Mouse (Mus musculus) gastrocnemius, adult 2 months (tissue): ENCODE results near the gene 9430097D07Rik. TPM values are rescaled to one million over a fixed set of nuclear protein-coding genes. Genes with fewer than 3 reads are reported as not detected.

Experiments used
- DNase-seq: peaks from one replicate; pipeline ENCODE4 v3.0.0; 2022
- H3K27ac ChIP-seq: fragments of 200-600 bp; 2 replicates; pipeline ENCODE4 v1.8.1; 2022; ENCODE audit warnings: mild to moderate bottlenecking
- H3K4me3 ChIP-seq: fragments of 200-600 bp; 2 replicates; pipeline ENCODE4 v1.8.1; 2022; ENCODE audit warnings: mild to moderate bottlenecking, moderate library complexity
- CTCF ChIP-seq: fragments of 200-600 bp; IDR thresholded peaks from 2 replicates; pipeline ENCODE4 v1.8.1; 2022; ENCODE audit warnings: antibody characterized with exemption, mild to moderate bottlenecking, moderate library complexity
- intact Hi-C: fragments of 180-260 bp; cut with DNase I; formaldehyde crosslinking; loops from one replicate; pipeline ENCODE4 v1.15.1; 2025
- long read RNA-seq, 2 experiments: library from polyadenylated mRNA; stranded (forward); transcript quantifications; one replicate each; pipeline ENCODE4 v2.0.0; 2021
- total RNA-seq, 2 experiments: library from RNA; stranded (reverse); gene quantifications; 2 replicates each; pipeline ENCODE4 v1.2.3; 2021

Gene 9430097D07Rik
- not detected for total RNA-seq
- long read RNA-seq, experiment 1, result 0 reads
- long read RNA-seq, experiment 2, result 0 reads

GRCm38 (mm10) chr2:32575586-32576160 lies at the start of gene 9430097D07Rik:
Gene 9430097D07Rik (minus strand): TSS chr2:32575684.
- Histone ChIP-seq H3K27ac (no peak within 1 kb of the TSS), H3K4me3 (peak within 1 kb of the TSS; percentile 17)
- intact Hi-C loops, result loop anchor here (2.0 kb wide), 1 partner anchor 117 kb away; no protein-coding TSS in a partner anchor
- TF ChIP-seq CTCF, result no peak
- DNase-seq, result no peak

GRCm38 (mm10) chr2:32624111-32624748 lies 48.7 kb upstream of the 9430097D07Rik start:
- peak overlapping the region; percentile 97 for H3K27ac ChIP-seq
- intact Hi-C loops, result no loop called here
- no peak for TF ChIP-seq CTCF
- no peak for DNase-seq
- peak overlapping the region; percentile 86 for H3K4me3 ChIP-seq

DNA sequence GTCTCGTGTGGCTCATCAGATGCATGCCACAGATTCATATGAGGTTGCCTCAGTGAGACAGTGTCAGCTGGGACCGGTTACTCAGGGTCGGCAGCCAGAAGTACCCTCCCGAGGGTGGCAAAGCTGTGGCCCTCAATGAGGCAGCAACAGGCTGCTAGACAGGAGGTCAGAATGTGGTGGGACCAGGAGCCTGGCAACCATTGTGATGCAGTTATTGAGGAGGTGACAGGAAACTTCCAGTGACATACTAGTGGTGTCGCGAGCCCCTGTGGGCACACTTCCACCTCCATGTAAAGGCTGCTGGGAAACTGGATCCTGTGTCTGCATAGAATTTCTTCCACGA lies 46.0 kb upstream of the 9430097D07Rik start, which contains the start of gene Ak1:
Gene Ak1 (plus strand): TSS at position 242 of the 343 bp plus-strand sequence.
- peak within 1 kb of the TSS; percentile 80 for H3K27ac ChIP-seq
- intact Hi-C loops, result no loop called here
- peak; percentile 17 for DNase-seq
- no peak within 1 kb of the TSS for H3K4me3 ChIP-seq
- TF ChIP-seq CTCF, result no peak

DNA sequence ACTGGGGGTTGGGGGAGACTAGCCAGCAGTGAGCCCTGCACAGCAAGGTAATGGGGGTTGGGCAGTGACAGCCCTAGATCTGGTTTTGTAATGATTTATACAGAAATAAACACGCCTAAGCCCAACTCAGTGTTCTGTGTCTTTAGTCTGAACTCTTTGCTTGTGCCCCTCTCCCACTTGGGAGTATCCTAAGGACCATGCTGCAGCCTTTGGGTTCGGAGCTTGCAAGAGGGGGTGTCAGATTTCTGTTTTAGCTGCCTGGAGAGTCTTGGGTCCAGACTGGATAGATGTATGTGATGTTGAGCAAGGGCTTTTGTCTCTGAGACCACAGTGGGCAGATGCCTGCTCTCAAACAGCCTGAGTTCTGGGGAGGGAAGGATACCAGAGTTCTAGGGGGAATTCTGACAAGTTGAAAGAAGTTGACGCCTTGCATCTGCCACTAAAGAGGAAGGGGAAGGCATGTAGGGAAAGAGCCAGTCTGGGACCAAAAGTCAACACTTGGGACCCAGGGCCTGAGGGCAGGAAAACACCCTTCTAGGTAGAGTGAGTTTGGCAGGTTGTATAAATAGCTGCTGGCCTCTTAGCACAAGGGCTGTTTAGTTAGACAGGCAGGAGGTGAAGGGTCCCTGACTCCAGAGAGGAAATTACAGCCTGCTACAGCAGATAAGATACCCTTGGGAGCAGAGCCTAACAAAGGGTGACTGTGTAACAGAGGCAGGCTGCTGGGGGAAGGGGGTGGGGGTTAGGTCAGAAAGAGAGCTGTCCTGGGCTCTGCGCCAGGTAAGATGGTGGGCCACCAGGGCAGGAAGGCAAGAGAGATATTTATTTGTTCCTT lies 45.4 kb upstream of the 9430097D07Rik start:
- intact Hi-C loops, result no loop called here
- Histone ChIP-seq H3K4me3 (no peak overlapping the region), H3K27ac (peak overlapping the region; percentile 80)
- no peak for TF ChIP-seq CTCF
- DNase-seq, result peak; percentile 54

GRCm38 (mm10) chr2:32618051-32618450 lies 42.6 kb upstream of the 9430097D07Rik start:
- DNase-seq, result peak; percentile 11
- Histone ChIP-seq H3K4me3 (no peak overlapping the region), H3K27ac (no peak overlapping the region)
- TF ChIP-seq CTCF, result no peak
- intact Hi-C loops, result no loop called here

DNA sequence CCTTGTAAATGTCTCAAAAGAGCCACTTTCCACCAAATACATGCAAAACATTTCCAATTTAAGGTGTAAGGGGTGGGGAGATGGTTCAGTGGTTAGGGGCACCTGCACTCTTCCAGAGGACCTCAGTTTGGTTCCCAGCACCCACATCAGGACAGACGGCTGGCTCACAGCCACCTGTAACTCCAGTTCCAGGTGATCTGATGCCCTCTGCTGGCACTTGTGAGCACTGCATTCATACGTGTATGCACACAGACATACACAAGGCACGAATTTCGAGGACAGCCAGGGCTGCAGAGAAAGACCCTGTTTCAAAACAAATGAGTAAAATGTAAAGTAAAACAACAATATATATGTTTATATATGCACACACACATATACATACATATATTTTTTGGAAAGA lies 42.1 kb upstream of the 9430097D07Rik start:
- intact Hi-C loops, result no loop called here

DNA sequence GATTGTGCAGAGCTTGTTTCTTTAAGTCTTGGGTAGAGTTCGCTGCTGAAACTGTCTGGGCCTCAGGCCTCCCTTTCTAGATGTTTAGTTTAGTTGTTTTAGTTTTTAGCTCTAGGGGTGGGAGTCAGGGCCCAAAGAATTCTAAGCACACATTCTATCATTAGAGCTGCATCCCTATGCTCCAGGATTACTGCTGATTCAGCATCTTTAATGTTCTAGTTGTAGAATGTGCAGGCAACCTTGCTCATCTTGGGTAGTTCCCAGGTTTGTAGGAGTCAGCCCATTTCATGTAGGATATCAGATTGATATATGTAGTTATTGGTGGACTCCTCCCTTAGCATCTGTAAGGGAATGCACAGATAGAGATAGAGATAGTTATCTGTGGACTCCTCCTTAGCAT lies 41.6 kb upstream of the 9430097D07Rik start:
- DNase-seq, result no peak
- H3K27ac ChIP-seq, result no peak overlapping the region
- intact Hi-C loops, result no loop called here
- H3K4me3 ChIP-seq, result no peak overlapping the region
- TF ChIP-seq CTCF, result no peak

More for the DNA sequence above, 42.1 kb upstream of the 9430097D07Rik start:
- H3K4me3 ChIP-seq, result no peak overlapping the region
- peak; percentile 55 for TF ChIP-seq CTCF
- H3K27ac ChIP-seq, result no peak overlapping the region
- peak; percentile 36 for DNase-seq

- intact Hi-C loops, result no loop called here
- no peak for TF ChIP-seq CTCF
- Histone ChIP-seq H3K4me3 (no peak overlapping the region), H3K27ac (no peak overlapping the region)
- DNase-seq, result peak; percentile 34
Measured at GRCm38 (mm10) chr2:32612274-32612673, 36.8 kb upstream of the 9430097D07Rik start.

GRCm38 (mm10) chr2:32610610-32611229 lies 35.2 kb upstream of the 9430097D07Rik start:
- peak; percentile 71 for TF ChIP-seq CTCF
- DNase-seq, result peak; percentile 70
- intact Hi-C loops, result no loop called here

DNA sequence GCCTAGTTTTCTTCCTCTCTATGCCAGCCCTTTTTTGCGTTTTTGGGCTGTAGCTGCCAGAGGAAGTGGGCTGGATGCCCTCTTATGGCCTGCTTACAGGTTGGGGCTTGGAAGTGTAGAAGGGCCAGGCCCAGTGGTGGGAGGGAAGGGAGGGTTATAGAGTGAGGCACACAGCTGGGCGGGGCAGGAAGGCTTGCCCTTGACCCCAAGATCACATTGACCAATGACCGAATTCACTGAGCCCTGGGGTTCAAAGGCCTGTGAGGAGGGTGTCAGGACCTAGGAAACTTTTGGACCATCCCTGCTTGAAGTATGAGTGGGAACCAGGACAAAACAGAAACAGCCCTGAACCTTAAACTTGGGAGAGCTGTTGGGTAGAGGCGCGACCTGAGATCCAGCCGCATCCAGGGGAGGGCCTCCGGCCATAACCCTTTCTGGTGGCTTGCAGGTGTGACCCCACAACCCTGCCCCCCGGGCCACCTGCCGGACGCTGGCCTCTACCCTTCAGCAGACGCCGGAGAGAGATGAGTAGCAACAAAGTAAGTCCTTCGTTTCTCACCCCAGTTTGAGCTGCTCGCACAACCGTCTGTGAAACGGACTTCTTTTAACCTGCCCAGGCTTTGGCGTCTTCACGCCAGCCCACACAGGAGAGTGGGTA lies 33.4 kb upstream of the 9430097D07Rik start:
- intact Hi-C loops, result loop anchor here (5.0 kb wide), 1 partner anchor 37 kb away; the partner anchor contains the start of genes Dpm2 and Pip5kl1
- Histone ChIP-seq H3K4me3 (peak overlapping the region; percentile 97), H3K27ac (peak overlapping the region; percentile 97)
- no peak for TF ChIP-seq CTCF
- no peak for DNase-seq

More at GRCm38 (mm10) chr2:32610610-32611229, 35.2 kb upstream of the 9430097D07Rik start:
- peak overlapping the region; percentile 97 for H3K4me3 ChIP-seq
- peak overlapping the region; percentile 97 for H3K27ac ChIP-seq

DNA sequence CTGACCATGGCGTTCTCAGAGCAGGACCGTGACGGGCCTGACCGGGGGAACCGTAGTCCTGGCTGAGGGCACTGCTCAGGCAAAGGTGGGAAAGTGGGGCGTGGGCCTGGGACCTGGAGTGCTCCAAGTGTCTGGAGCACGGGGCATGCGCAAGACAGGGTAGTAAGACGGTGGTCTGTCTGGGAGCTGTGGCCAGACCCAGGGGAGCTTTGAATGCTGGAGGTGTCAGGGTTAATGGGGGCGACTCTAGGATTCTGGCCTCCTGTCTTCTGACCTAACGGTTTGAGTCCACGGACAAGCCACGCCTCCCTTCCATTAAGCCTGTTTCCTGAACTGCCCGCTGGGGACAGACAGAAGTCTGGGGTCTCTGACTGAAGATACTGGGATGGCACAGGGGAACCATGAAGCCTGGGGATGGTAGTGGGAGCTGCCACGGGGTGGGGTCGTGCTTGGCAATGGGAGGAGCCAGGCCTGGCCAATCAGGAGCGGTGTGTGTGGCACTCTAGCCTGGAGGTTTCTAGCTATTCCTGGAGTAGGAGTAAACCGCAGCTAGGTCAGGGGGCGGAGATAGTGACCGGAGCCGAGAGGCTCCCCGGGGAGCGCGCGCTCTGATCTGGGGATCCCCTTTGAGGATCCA lies 32.8 kb upstream of the 9430097D07Rik start:
- Histone ChIP-seq H3K4me3 (peak overlapping the region; percentile 97), H3K27ac (peak overlapping the region; percentile 97)
- peak; percentile 16; the same call in 1 of the 2 replicates for TF ChIP-seq CTCF
- intact Hi-C loops, result loop anchor here (5.0 kb wide), 1 partner anchor 36 kb away; the partner anchor contains the start of genes Dpm2 and Pip5kl1
- peak; percentile 93 for DNase-seq
